Mouse (Mus musculus): ENCODE data around the gene Tma16. TPM values are rescaled to one million over a fixed set of nuclear protein-coding genes. Genes with fewer than 3 reads are reported as not detected.

Tma16 gene
- 4.7 TPM for polyA plus RNA-seq (2012; fragmentation: generic; extraction: Trizol)
- long read RNA-seq, experiment 1, full-length matches to known transcripts: 10 of 15 reads
- long read RNA-seq, experiment 1, partial matches to known transcripts: 0 of 15 reads
- long read RNA-seq, experiment 1, other reads (novel, unspliced or antisense): 5 of 15 reads
- long read RNA-seq, experiment 2, full-length matches to known transcripts: 17 of 25 reads
- long read RNA-seq, experiment 2, partial matches to known transcripts: 1 of 25 reads
- long read RNA-seq, experiment 2, other reads (novel, unspliced or antisense): 7 of 25 reads

GRCm38 (mm10) chr8:66486084-66486763 lies at the start of gene Tma16:
Gene Tma16 (minus strand): TSS chr8:66486530.
- peaks cover 37% of the 10 kb centered on the region for H3K79me2 ChIP-seq (ENCODE audit: control insufficient read depth, insufficient read depth)
- peak within 1 kb of the TSS; percentile 95 for H3ac ChIP-seq (ENCODE audit: control insufficient read depth, insufficient read length, low read depth)
- peaks cover 27% of the 10 kb centered on the region for H3K36me3 ChIP-seq (ENCODE audit: control insufficient read depth, insufficient read depth)
- H3K4me3 ChIP-seq (ENCODE audit: insufficient read depth, poor library complexity, severe bottlenecking): peak within 1 kb of the TSS; percentile 85
- TF ChIP-seq MAX (IDR thresholded peaks at IDR 0.05) (peak; percentile 99), USF1 (IDR thresholded peaks at IDR 0.05; ENCODE audit: low read depth) (peak; percentile 56), CTCF (IDR thresholded peaks at IDR 0.05; ENCODE audit: control insufficient read depth, insufficient read depth, insufficient read length) (no peak), MYOD1 (IDR thresholded peaks at IDR 0.05; ENCODE audit: control insufficient read depth, insufficient read length, low read depth) (no peak), CEBPB (IDR thresholded peaks at IDR 0.05; ENCODE audit: low read depth) (no peak)
- peaks cover 25% of the 10 kb centered on the region for H3K79me3 ChIP-seq (ENCODE audit: low read depth)
- H3K27me3 ChIP-seq (ENCODE audit: control insufficient read depth, insufficient read depth, insufficient read length): no peaks in the 10 kb centered on the region

GRCm38 (mm10) chr8:66520576-66520975 lies 34.2 kb upstream of the Tma16 start:
- no peaks in the 10 kb centered on the region for H3K79me2 ChIP-seq (ENCODE audit: control insufficient read depth, insufficient read depth)
- H3K4me3 ChIP-seq (ENCODE audit: insufficient read depth, poor library complexity, severe bottlenecking): no peak overlapping the region
- TF ChIP-seq MYOG (IDR thresholded peaks at IDR 0.05; ENCODE audit: control insufficient read depth, extremely low read depth, insufficient read length) (no peak), CEBPB (IDR thresholded peaks at IDR 0.05; ENCODE audit: low read depth) (no peak), CTCF (IDR thresholded peaks at IDR 0.05; ENCODE audit: control insufficient read depth, insufficient read depth, insufficient read length) (no peak), MAX (IDR thresholded peaks at IDR 0.05) (no peak), MYOD1 (IDR thresholded peaks at IDR 0.05; ENCODE audit: control insufficient read depth, insufficient read length, low read depth) (no peak), USF1 (IDR thresholded peaks at IDR 0.05; ENCODE audit: low read depth) (no peak), FOSL1 (IDR thresholded peaks at IDR 0.05; ENCODE audit: insufficient read depth, low read length, poor library complexity, severe bottlenecking) (no peak)
- H3ac ChIP-seq (ENCODE audit: control insufficient read depth, insufficient read length, low read depth): no peak overlapping the region
- H3K79me3 ChIP-seq (ENCODE audit: low read depth): no peaks in the 10 kb centered on the region
- H3K27me3 ChIP-seq (ENCODE audit: control insufficient read depth, insufficient read depth, insufficient read length): no peaks in the 10 kb centered on the region
- no peaks in the 10 kb centered on the region for H3K36me3 ChIP-seq (ENCODE audit: control insufficient read depth, insufficient read depth)

GRCm38 (mm10) chr8:66519149-66519548 lies 32.8 kb upstream of the Tma16 start:
- H3K36me3 ChIP-seq (ENCODE audit: control insufficient read depth, insufficient read depth): no peaks in the 10 kb centered on the region

GRCm38 (mm10) chr8:66511537-66511936 lies 25.2 kb upstream of the Tma16 start, which contains the start of gene Tktl2:
Gene Tktl2 (plus strand): TSS chr8:66511756.
- Histone ChIP-seq H3ac (ENCODE audit: control insufficient read depth, insufficient read length, low read depth) (no peak within 1 kb of the TSS), H3K27me3 (ENCODE audit: control insufficient read depth, insufficient read depth, insufficient read length) (no peaks in the 10 kb centered on the region), H3K79me3 (ENCODE audit: low read depth) (no peaks in the 10 kb centered on the region), H3K79me2 (ENCODE audit: control insufficient read depth, insufficient read depth) (no peaks in the 10 kb centered on the region), H3K36me3 (ENCODE audit: control insufficient read depth, insufficient read depth) (no peaks in the 10 kb centered on the region), H3K4me3 (ENCODE audit: insufficient read depth, poor library complexity, severe bottlenecking) (no peak within 1 kb of the TSS)
- no peak for TF ChIP-seq MYOD1 (IDR thresholded peaks at IDR 0.05; ENCODE audit: control insufficient read depth, insufficient read length, low read depth)
- no peak for TF ChIP-seq MYOG (IDR thresholded peaks at IDR 0.05; ENCODE audit: control insufficient read depth, extremely low read depth, insufficient read length)
- TF ChIP-seq USF1 (IDR thresholded peaks at IDR 0.05; ENCODE audit: low read depth): no peak

More at GRCm38 (mm10) chr8:66519149-66519548, 32.8 kb upstream of the Tma16 start:
- H3K4me3 ChIP-seq (ENCODE audit: insufficient read depth, poor library complexity, severe bottlenecking): no peak overlapping the region
- H3ac ChIP-seq (ENCODE audit: control insufficient read depth, insufficient read length, low read depth): no peak overlapping the region
- TF ChIP-seq CTCF (IDR thresholded peaks at IDR 0.05; ENCODE audit: control insufficient read depth, insufficient read depth, insufficient read length): no peak
- no peak for TF ChIP-seq MYOG (IDR thresholded peaks at IDR 0.05; ENCODE audit: control insufficient read depth, extremely low read depth, insufficient read length)
- TF ChIP-seq MAX (IDR thresholded peaks at IDR 0.05): no peak
- TF ChIP-seq FOSL1 (IDR thresholded peaks at IDR 0.05; ENCODE audit: insufficient read depth, low read length, poor library complexity, severe bottlenecking): no peak
- no peak for TF ChIP-seq USF1 (IDR thresholded peaks at IDR 0.05; ENCODE audit: low read depth)
- TF ChIP-seq MYOD1 (IDR thresholded peaks at IDR 0.05; ENCODE audit: control insufficient read depth, insufficient read length, low read depth): no peak
- TF ChIP-seq CEBPB (IDR thresholded peaks at IDR 0.05; ENCODE audit: low read depth): no peak
- H3K27me3 ChIP-seq (ENCODE audit: control insufficient read depth, insufficient read depth, insufficient read length): no peaks in the 10 kb centered on the region
- no peaks in the 10 kb centered on the region for H3K79me3 ChIP-seq (ENCODE audit: low read depth)
- H3K79me2 ChIP-seq (ENCODE audit: control insufficient read depth, insufficient read depth): no peaks in the 10 kb centered on the region

GRCm38 (mm10) chr8:66503381-66503780 lies 17.1 kb upstream of the Tma16 start:
- H3ac ChIP-seq (ENCODE audit: control insufficient read depth, insufficient read length, low read depth): no peak overlapping the region
- TF ChIP-seq CEBPB (IDR thresholded peaks at IDR 0.05; ENCODE audit: low read depth) (no peak), MYOD1 (IDR thresholded peaks at IDR 0.05; ENCODE audit: control insufficient read depth, insufficient read length, low read depth) (no peak), USF1 (IDR thresholded peaks at IDR 0.05; ENCODE audit: low read depth) (no peak), FOSL1 (IDR thresholded peaks at IDR 0.05; ENCODE audit: insufficient read depth, low read length, poor library complexity, severe bottlenecking) (no peak), CTCF (IDR thresholded peaks at IDR 0.05; ENCODE audit: control insufficient read depth, insufficient read depth, insufficient read length) (no peak), MYOG (IDR thresholded peaks at IDR 0.05; ENCODE audit: control insufficient read depth, extremely low read depth, insufficient read length) (no peak), MAX (IDR thresholded peaks at IDR 0.05) (no peak)
- H3K36me3 ChIP-seq (ENCODE audit: control insufficient read depth, insufficient read depth): no peaks in the 10 kb centered on the region
- H3K79me3 ChIP-seq (ENCODE audit: low read depth): no peaks in the 10 kb centered on the region
- H3K79me2 ChIP-seq (ENCODE audit: control insufficient read depth, insufficient read depth): no peaks in the 10 kb centered on the region
- no peaks in the 10 kb centered on the region for H3K27me3 ChIP-seq (ENCODE audit: control insufficient read depth, insufficient read depth, insufficient read length)
- no peak overlapping the region for H3K4me3 ChIP-seq (ENCODE audit: insufficient read depth, poor library complexity, severe bottlenecking)

Data from C2C12 (cell line).